Mouse (Mus musculus): ENCODE results near the gene Cramp1l. TPM values are rescaled to one million over a fixed set of nuclear protein-coding genes. Genes with fewer than 3 reads are reported as not detected.

The Cramp1l gene
- 8.5 TPM for polyA plus RNA-seq (2017; shearing (Covaris generic))

GRCm38 (mm10) chr17:25015655-25016291, at the start of gene Cramp1l, which contains the start of gene Ift140:
Gene Cramp1l, minus strand, starts transcription at chr17:25015788.
Gene Ift140, plus strand, starts transcription at chr17:25016085.

GRCm38 (mm10) chr17:24960135-24960851, 55.3 kb downstream of the Cramp1l start, which contains the start of gene Jpt2:
Gene Jpt2, minus strand, starts transcription at chr17:24960689.

DNA sequence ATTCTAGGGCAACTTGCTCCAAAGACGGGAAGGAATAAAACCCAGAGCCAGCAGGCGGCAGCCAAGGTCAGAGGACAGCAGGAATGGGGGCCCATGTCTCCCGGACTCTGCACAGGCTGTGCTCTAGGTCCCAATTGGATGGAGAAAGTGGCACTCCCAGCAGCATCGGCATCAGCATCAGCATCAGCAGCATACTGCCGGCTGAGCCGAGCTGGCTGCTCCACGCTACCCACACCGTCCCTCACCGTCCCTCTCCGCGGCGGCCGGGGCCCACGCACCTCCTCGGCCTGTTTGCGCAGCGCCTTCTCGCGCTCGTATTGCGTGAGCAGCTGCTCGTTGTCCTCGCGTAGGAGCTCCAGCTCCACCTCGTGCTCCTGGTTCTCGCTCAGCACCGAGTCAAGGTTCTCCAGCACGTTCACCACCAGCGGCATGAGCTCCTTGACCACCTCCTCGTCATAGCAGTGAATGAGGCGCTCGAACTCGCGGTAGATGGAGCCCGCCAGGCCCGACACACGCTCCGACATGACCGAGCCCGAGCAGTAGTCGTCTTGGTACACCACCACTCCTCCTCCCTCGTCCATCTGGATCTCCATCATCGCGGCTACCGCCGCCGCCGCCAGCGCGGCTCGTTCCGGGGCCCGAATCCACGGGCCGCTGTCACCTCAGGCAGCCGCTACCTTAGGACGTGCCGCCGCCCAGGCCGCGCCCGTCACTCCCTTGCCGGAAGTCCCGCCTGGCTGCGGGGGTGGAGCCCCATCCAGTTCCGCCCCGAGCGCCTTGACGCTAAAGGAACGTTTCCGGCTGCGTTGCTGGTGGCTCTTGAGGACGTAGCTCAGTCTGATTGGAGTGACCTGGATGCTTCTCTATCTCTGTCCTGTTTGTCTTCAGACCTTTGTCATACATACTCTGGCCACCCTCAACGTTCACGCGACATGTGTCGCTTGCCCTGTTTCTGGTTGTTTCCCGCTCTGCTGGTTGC, 79.0 kb downstream of the Cramp1l start, which contains the start of gene Mapk8ip3:
TSS of gene Mapk8ip3 (minus strand) at position 719 of the 979 bp plus-strand sequence.

Other genes with a start within 250 kb of the Cramp1l start
- not detected for gene Meiob, start 211.5 kb downstream of the Cramp1l start, polyA plus RNA-seq (2017; shearing (Covaris generic))
- gene Hagh, start 175.6 kb downstream of the Cramp1l start, polyA plus RNA-seq (2017; shearing (Covaris generic)): 37.5 TPM
- 0.34 TPM for gene Fahd1, start 165.4 kb downstream of the Cramp1l start, polyA plus RNA-seq (2017; shearing (Covaris generic))
- not detected for gene Igfals, start 149.8 kb downstream of the Cramp1l start, polyA plus RNA-seq (2017; shearing (Covaris generic))
- 57.2 TPM for gene Nubp2, start 129.4 kb downstream of the Cramp1l start, polyA plus RNA-seq (2017; shearing (Covaris generic))
- 61.2 TPM for gene Spsb3, start 129.1 kb downstream of the Cramp1l start, polyA plus RNA-seq (2017; shearing (Covaris generic))
- 35.7 TPM for gene Eme2, start 120.7 kb downstream of the Cramp1l start, polyA plus RNA-seq (2017; shearing (Covaris generic))
- 43.8 TPM for gene Mrps34, start 120.7 kb downstream of the Cramp1l start, polyA plus RNA-seq (2017; shearing (Covaris generic))
- 27.5 TPM for gene Nme3, start 119.3 kb downstream of the Cramp1l start, polyA plus RNA-seq (2017; shearing (Covaris generic))
- 56.1 TPM for gene Mapk8ip3, start 78.8 kb downstream of the Cramp1l start, polyA plus RNA-seq (2017; shearing (Covaris generic))
- gene Jpt2, start 55.1 kb downstream of the Cramp1l start, polyA plus RNA-seq (2017; shearing (Covaris generic)): 20.1 TPM
- gene Ift140, start 297 bp upstream of the Cramp1l start, polyA plus RNA-seq (2017; shearing (Covaris generic)): 14.7 TPM
- 0.42 TPM for gene Tmem204, start 67.8 kb upstream of the Cramp1l start, polyA plus RNA-seq (2017; shearing (Covaris generic))
- gene Telo2, start 100.2 kb upstream of the Cramp1l start, polyA plus RNA-seq (2017; shearing (Covaris generic)): 18.4 TPM
- not detected for gene Ptx4, start 105.0 kb upstream of the Cramp1l start, polyA plus RNA-seq (2017; shearing (Covaris generic))
- gene Clcn7, start 117.6 kb upstream of the Cramp1l start, polyA plus RNA-seq (2017; shearing (Covaris generic)): 25.9 TPM
- gene Ccdc154, start 146.7 kb upstream of the Cramp1l start, polyA plus RNA-seq (2017; shearing (Covaris generic)): not detected
- gene Gm38655, start 159.7 kb upstream of the Cramp1l start, polyA plus RNA-seq (2017; shearing (Covaris generic)): not detected
- gene BC003965, start 168.8 kb upstream of the Cramp1l start, polyA plus RNA-seq (2017; shearing (Covaris generic)): 14.2 TPM
- gene Unkl, start 172.6 kb upstream of the Cramp1l start, polyA plus RNA-seq (2017; shearing (Covaris generic)): 53.7 TPM
- gene Gnptg, start 224.3 kb upstream of the Cramp1l start, polyA plus RNA-seq (2017; shearing (Covaris generic)): 117 TPM
- gene Tsr3, start 224.4 kb upstream of the Cramp1l start, polyA plus RNA-seq (2017; shearing (Covaris generic)): 33.9 TPM
- 199 TPM for gene Baiap3, start 240.6 kb upstream of the Cramp1l start, polyA plus RNA-seq (2017; shearing (Covaris generic))